Mouse (Mus musculus) limb, embryonic 14.5 days (tissue): Measurements from ENCODE around the gene Zfyve21. TPM values are rescaled to one million over a fixed set of nuclear protein-coding genes. Genes with fewer than 3 reads are reported as not detected.

ENCODE experiments used
- ATAC-seq: fragments of 200-750 bp; cut with Nextera tagmentation; 2 replicates; pipeline ENCODE4 v1.8.0; 2017; ENCODE audit warnings: low read depth, moderate number of reproducible peaks, moderate TSS enrichment; ENCODE audit not compliant: low FRiP score
- DNase-seq: peaks from one replicate; pipeline ENCODE4 v3.0.0-alpha.2; 2015; ENCODE audit warnings: low spot score
- H3K27ac ChIP-seq: fragments of 300-500 bp; sonication (generic); replicated peaks from 2 replicates; pipeline ENCODE4 v1.5.1; 2014; ENCODE audit warnings: low read depth, mild to moderate bottlenecking, low read length, moderate library complexity, mixed read lengths
- H3K27me3 ChIP-seq: fragments of 300-500 bp; sonication (generic); 2 replicates; pipeline ENCODE4 v1.6.1; 2014; ENCODE audit warnings: low read length, mixed read lengths; ENCODE audit not compliant: control insufficient read depth, insufficient read depth
- H3K36me3 ChIP-seq: fragments of 300-500 bp; sonication (generic); 2 replicates; pipeline ENCODE4 v1.6.1; 2014; ENCODE audit warnings: mild to moderate bottlenecking, low read length, moderate library complexity, mixed read lengths; ENCODE audit not compliant: control insufficient read depth, insufficient read depth
- H3K4me1 ChIP-seq: fragments of 300-500 bp; sonication (generic); 2 replicates; pipeline ENCODE4 v1.6.1; 2014; ENCODE audit warnings: antibody characterized with exemption, low read length, mixed read lengths; ENCODE audit not compliant: control insufficient read depth, insufficient read depth
- H3K4me2 ChIP-seq: fragments of 300-500 bp; sonication (generic); replicated peaks from 2 replicates; pipeline ENCODE4 v1.6.1; 2014; ENCODE audit warnings: low read depth, mild to moderate bottlenecking, low read length, moderate library complexity; ENCODE audit not compliant: severe bottlenecking
- H3K4me3 ChIP-seq: fragments of 300-500 bp; sonication (generic); replicated peaks from 2 replicates; pipeline ENCODE4 v1.5.1; 2014; ENCODE audit warnings: low read length
- H3K9ac ChIP-seq: fragments of 300-500 bp; sonication (generic); 2 replicates; pipeline ENCODE4 v1.6.1; 2014; ENCODE audit warnings: mild to moderate bottlenecking, low read depth, low read length, moderate library complexity; ENCODE audit not compliant: severe bottlenecking
- H3K9me3 ChIP-seq: fragments of 300-500 bp; sonication (generic); 2 replicates; pipeline ENCODE4 v1.6.1; 2016; ENCODE audit warnings: low read length; ENCODE audit not compliant: control insufficient read depth
- POLR2A ChIP-seq: fragments of 200-500 bp; IDR thresholded peaks from 2 replicates; pipeline ENCODE4 v1.8.0; 2012; ENCODE audit warnings: inconsistent platforms, mild to moderate bottlenecking, moderate library complexity, borderline replicate concordance; ENCODE audit not compliant: insufficient read depth, insufficient read length; ENCODE audit errors: extremely low read depth
- WGBS: fragments of 180-500 bp; shearing (Covaris S2); extraction: QIAGEN DNeasy Blood & Tissue Kit; methylation state at CpG from one replicate; pipeline ENCODE4 v1.1.7; 2014; 5-methylcytosine and 5-hydroxymethylcytosine counted together
- polyA plus RNA-seq, 2 experiments: library from polyadenylated mRNA; depleted of rRNA in 1 of 2; stranded (reverse) in 1 of 2; unstranded in 1 of 2; fragments of >200 nt; fragmentation: Nextera tagmentation in 1 of 2; extraction: Ambion mirVana in 1 of 2; gene quantifications; 2 replicates each; pipeline versions ENCODE4 v1.2.1 to v1.2.3; 2012 to 2014

Zfyve21 gene
- polyA plus RNA-seq (2012; rRNA removed) (102 and 114 TPM in 2 replicates), polyA plus RNA-seq (2014; fragmentation: Nextera tagmentation; extraction: Ambion mirVana) (110 and 119 TPM in 2 replicates)

DNA sequence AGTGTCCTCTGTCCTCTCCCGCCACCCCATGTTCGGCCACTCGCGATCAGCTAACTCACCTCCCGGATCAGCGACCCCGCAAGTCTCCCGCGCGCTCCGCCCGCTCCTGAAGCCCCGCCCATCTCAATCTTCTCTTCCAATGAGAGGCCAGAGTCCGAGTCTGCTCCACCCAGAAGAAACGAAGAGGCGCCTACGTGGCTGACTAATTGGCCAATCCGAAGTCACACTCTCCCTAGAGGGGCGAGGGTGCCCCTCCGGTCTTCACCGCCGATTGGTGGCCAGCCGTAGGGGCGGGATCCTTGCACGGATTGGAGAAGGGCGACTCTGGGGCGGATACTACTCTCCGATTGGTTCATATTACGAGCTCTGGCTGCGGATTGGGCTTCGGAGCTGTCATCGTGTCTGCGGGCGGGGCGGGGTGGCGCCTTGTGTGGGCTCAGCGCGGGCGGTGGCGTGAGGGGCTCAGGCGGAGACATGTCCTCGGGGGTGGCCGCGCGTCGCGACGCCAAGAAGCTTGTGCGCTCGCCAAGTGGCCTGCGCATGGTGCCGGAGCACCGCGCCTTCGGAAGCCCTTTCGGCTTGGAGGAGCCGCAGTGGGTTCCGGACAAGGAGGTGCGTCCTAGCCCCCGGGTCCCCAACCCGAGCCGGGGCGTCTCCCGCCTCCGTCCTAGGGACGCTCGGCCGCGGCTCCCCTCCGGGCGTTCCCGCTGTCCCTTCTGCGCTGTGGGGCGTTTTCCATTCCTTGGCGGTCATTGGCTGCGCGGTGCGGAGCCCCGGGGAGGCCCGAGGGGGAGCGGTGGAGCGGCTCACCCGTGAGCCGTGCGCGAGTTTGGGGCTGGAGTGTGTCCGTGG is at the start of gene Zfyve21, which contains the start of gene Xrcc3:
Gene Zfyve21, plus strand, starts transcription at position 405 of the 852 bp plus-strand sequence.
Gene Xrcc3, minus strand, starts transcription at position 108 of the 852 bp plus-strand sequence.
- H3K4me3 ChIP-seq, result peak within 1 kb of the TSS; percentile 91
- peaks cover 28% of the 10 kb centered on the region for H3K4me1 ChIP-seq
- H3K9ac ChIP-seq, result peak within 1 kb of the TSS; percentile 82
- H3K4me2 ChIP-seq, result peak within 1 kb of the TSS; percentile 79
- peak within 1 kb of the TSS; percentile 90 for H3K27ac ChIP-seq
- H3K27me3 ChIP-seq, result no peaks in the 10 kb centered on the region
- H3K36me3 ChIP-seq, result no peaks in the 10 kb centered on the region; the same call in 1 of the 2 replicates
- TF ChIP-seq POLR2A, result 0 out of 2 replicates have a peak, but pooled peaks have one; percentile 62
- ATAC-seq, result peak; percentile 98
- peak; percentile 100 for DNase-seq
- no peaks in the 10 kb centered on the region for H3K9me3 ChIP-seq
- under 1% methylated on average over 75 of the region's 87 CpGs for WGBS

DNA sequence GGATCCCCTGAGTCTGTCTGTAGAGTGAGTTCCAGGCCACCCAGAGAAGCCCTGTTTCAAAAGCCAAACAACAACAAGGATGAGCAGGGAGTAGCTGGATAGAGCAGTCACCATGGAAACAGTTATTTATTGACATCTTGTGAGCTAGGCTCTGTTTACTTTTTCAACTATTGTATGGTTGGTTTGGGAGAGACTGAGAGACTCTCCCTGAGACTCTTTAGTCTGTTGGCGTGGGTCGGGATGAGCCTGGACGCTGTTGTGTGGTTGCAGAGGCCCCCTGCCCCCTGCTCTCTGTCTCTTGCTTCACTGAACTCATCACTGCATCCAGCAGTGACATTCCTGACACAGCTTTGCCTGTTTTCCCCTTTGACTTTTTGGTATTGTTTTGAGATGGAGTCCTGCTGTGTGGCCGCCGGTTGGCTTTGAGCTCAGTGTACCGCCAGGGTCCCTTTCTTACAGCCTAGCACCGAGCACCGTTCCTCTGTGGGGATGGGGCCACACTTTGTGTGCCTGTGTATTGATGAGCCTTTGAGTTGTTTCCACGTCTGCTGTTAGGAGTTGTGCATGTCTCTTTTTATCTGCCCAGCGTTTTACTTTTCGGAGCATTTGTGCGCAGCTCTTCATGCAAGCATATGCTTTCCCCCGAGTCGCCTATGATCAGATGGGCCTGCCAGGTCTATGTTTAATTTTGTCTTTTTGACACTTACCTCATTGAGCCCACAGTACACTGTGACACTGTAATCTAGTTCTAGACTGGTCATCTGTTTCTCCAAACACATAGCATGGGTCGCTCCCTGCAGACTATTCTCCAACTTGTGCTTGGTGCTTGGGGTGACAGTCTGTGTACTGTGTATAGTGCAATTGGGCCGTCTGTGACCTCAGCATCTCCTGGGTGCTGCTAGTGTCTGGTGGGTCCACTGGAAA is 47.4 kb upstream of the Zfyve21 start:
- DNase-seq, result no peak
- Histone ChIP-seq H3K27ac (no peak overlapping the region), H3K27me3 (no peaks in the 10 kb centered on the region), H3K4me1 (peaks cover 11% of the 10 kb centered on the region), H3K4me3 (no peak overlapping the region), H3K4me2 (no peak overlapping the region), H3K9ac (no peak overlapping the region), H3K36me3 (peaks cover 10% of the 10 kb centered on the region), H3K9me3 (no peaks in the 10 kb centered on the region)
- no peak for TF ChIP-seq POLR2A
- WGBS, result 71% methylated on average over 16 of the region's 16 CpGs
- no peak for ATAC-seq

DNA sequence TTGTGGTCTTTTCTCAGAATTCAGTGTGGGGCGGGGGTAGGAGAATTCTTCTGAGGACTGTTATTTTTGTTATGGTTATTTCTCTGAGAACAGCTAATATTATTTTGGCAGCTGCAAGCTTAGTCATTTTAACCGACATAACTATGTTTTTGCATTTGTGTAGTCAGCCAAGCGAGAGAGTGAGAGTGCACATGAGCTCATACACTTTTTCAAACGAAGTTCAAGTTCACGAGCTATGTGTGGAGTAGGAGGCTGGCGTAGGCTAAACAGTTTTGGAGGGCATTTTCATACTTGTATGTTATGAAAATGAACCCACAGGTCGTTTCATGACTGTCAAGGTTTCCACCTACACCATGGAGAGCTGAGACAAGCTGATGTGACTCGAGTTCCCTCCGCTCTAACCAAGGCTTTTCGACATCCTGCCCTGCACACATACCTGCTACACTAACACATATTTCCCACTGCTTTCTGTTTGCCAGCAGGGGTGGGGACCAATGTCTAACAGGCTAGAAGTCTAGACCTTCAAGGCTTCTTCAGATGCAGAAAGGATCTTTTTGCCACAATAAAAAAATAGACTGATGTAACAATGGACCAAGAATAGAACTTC is 45.5 kb upstream of the Zfyve21 start:
- H3K4me2 ChIP-seq, result no peak overlapping the region
- peaks cover 21% of the 10 kb centered on the region for H3K36me3 ChIP-seq
- no peaks in the 10 kb centered on the region for H3K27me3 ChIP-seq
- WGBS, result 87% methylated on average over 10 of the region's 10 CpGs
- H3K9me3 ChIP-seq, result no peaks in the 10 kb centered on the region
- H3K4me1 ChIP-seq, result peaks cover 11% of the 10 kb centered on the region
- ATAC-seq, result no peak
- no peak for TF ChIP-seq POLR2A
- no peak overlapping the region for H3K4me3 ChIP-seq
- H3K27ac ChIP-seq, result no peak overlapping the region
- no peak for DNase-seq
- no peak overlapping the region for H3K9ac ChIP-seq

DNA sequence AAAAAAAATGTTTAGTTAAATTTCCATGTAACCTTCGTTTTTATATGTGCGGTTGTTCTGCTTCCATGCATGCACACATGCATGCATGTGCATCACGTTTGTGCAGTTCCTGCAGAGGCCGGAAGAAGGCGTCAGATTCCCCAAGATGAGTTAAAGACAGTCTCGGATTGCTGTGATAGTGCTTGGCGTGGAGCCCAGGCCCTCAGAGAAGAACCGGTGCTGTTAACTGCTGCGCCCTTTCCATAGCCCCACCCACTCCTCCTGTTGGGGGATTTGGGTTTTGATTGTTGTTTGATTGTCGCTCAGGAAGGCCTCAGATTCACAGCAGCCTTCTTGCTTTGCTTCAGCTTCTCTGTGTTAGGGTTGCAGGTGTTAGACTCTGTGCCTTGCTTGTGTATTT is 44.7 kb upstream of the Zfyve21 start:
- ATAC-seq (peak; percentile 60; the same call in 1 of the 2 replicates), DNase-seq (peak; percentile 82)
- Histone ChIP-seq H3K27ac (peak overlapping the region; percentile 43; the same call in 1 of the 2 replicates), H3K4me2 (no peak overlapping the region), H3K4me3 (no peak overlapping the region), H3K9ac (no peak overlapping the region), H3K27me3 (no peaks in the 10 kb centered on the region), H3K36me3 (peaks cover 30% of the 10 kb centered on the region), H3K9me3 (no peaks in the 10 kb centered on the region), H3K4me1 (peaks cover 11% of the 10 kb centered on the region)
- TF ChIP-seq POLR2A, result no peak
- 31% methylated on average over 10 of the region's 10 CpGs for WGBS
